Mouse (Mus musculus) adrenal gland (tissue): Measurements from ENCODE around the gene Pclo.
"Not testable (repeated sequence)": the region's sequence is repeated elsewhere in the genome, so short reads cannot be mapped to it uniquely, and the experiment has no call there.

Experiments
- intact Hi-C: fragments of 180-260 bp; cut with DNase I; formaldehyde crosslinking; loops from one replicate; pipeline ENCODE4 v1.15.1; 2025

Pclo gene

DNA sequence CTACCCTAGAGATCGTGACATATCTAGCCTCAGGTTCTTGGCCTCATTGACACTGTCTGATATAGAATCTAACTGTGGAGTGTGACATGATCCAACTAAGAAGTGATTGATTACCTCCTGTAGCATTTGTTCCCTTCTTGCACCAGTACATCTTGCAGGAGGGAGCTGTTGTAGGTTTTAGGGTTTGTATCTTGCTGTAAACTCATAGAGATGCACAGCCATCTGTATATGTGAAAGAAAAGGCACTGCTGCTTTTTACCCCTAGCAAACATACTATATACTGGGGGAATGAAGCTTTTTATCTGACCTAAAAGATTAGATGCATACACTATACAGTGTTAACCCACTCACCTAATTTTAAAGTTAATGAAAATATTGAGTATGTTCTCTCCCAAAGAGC is 147.9 kb downstream of the Pclo start:
- intact Hi-C loops: no loop called here

DNA sequence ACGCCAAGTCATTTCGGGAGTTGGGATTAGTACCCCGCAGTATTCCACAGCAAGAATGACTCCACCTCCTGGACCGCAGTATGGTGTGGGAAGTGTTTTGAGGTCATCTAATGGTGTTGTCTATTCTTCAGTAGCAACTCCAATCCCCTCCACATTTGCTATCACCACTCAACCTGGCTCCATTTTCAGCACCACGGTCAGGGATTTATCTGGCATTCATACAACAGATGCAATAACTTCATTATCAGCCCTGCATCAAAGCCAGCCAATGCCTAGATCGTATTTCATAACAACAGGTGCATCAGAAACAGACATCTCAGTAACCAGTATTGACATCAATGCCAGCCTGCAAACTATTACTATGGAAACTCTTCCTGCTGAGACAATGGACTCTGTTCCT is 165.7 kb downstream of the Pclo start:
- intact Hi-C loops: no loop called here

DNA sequence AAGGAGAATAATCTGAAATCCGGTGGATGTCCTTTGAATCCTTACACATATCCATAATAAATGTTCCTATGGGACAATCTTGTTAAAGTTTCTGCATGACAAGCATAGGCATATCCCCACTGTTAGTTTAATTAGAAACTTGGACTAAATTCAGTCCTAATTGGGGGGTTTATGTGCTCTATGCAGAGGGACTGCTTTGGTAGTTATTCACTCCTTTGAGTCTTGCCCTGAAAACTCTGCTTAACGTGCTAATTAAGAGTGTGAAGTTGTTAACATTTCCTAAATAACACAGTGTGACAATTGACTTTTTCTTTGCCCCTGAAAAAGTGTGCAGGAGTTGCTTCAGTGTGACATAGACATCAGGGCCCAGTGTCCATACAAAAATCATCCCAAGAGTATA is 177.3 kb downstream of the Pclo start:
- intact Hi-C loops: no loop called here

DNA sequence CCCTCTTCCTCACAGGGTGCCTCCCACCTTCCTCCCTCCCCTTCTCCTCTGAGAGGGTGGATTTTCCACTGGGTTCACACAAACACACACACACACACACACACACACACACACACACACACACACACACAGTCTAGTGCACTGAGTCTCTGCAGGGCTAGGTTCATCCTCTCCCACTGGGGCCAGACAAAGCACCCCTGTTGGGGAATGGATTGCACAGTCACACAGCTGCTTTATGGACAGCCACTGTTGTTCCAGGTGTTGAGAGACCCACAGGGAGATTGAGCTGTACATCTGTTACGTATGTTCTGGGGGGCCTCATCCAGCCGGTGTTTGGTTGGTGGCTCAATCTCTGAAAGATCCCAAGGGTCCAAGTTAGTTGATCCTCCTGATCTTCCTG is 182.0 kb downstream of the Pclo start:
- intact Hi-C loops: no loop called here

DNA sequence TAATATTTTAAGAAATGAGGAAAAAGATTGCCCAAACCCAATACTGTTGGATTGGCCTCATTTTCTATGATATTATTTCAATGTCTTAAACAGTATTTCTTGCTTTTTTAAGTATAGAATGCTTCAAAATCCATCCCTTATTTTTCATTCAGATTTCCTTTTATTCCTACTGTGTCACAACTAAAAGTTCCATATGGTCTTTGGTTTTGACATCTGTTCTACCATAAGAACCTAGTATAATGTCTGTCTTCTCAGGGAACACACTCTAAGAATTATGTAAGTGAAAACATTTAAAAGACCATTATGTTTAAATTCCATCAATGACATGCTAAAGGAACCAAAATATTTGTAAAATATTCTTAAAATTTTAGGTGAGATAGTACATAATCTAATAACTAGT is 186.2 kb downstream of the Pclo start:
- intact Hi-C loops: no loop called here

DNA sequence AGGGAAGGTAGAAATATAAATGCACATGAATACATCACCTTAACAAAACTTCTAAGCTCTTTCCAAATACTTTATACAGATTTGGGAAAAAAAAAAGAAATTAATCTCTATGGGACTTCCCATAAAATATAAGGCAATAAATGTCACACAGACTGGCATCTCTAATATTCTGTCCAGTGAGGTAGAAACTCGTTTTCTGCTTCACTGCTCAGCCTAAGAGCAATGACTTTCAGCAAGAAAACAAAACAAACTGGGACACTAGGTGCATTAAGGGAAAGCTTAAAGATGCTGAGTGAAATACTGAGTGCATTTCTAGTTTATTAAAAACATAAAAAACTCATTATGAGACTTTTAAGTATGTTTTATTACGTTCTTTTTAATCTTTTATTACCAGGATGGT is 190.7 kb downstream of the Pclo start:
- intact Hi-C loops: no loop called here

DNA sequence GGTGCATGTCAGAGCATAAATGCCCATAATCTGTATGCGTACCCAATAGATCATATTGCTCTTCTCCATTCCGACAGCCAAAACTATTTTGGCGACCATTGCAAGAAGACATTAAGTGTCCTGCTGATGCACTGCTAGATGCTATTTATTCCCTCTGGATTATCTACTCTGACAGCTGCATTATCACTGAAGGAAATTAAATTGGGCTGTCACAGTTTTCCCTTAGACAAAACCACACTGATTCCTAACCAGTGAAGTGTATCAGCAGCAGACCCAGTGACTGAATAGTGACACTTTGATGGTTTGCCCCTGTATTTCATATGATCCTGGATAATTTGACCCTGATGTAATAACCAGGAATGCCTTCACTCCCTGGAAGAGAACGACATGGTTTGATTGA is 192.6 kb downstream of the Pclo start:
- intact Hi-C loops: no loop called here

DNA sequence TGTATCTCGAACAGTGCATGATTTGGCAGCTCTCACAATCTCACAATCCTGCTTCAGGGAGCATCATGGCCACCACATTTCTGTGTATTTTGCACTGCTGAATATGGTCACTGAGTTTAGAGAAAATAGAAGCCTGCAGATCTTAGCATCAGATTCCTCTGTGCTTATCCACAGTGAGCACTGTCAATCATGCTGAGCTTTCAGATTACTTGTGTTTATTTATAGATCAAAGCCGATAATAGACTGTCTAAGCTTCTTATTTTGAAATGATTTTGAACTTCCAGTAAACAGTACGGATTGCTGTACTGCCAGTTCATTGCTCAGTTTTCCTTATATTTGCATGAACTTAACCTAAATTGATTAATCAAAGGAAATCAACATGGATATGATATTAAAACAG is 208.9 kb downstream of the Pclo start:
- intact Hi-C loops: no loop called here

DNA sequence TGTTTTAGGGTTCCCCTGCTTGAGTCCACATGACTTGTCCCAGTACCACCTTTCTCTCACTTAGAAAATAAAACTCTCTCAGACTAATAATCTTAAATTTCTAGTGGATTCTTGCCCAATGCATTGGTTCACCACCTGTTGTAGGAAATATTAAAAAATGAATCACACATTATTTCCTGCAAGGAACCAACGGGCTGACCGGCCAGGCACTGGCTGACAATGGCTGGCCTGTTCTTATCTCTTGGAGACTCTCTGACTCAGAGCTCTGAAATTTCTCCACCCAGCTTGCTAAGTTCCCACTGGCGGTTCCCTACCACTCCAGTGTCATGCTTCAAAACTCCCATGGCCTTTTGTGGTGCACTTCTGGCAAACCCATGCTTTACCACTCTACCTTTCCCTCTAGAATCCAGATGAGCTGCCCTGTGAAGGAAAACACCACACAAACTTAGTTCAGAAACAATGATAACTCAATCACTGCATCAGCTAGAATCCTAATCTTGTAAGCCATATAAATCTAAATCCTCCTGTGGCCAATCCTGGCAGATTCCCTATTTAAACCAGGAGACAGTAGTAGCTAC is 214.0 kb downstream of the Pclo start:
- intact Hi-C loops: no loop called here

DNA sequence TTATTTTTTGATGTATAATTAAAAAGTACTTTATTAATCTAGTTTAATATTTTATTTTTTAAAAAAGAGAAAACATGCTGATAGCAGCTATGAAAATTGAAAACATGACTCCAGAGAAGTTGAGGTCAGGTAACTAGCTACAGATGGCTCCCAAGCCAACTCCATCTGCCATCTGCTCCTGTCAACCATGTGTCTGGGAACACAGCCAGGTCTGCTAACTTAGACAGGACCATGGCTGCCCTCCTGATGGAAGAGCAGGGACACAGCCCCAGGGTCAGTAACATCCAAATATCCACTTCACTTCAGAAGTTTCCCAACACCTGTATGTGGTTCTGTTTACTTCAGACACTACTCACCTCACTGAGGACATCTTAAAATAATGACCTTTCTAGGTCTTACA is 236.2 kb downstream of the Pclo start:
- intact Hi-C loops: no loop called here

DNA sequence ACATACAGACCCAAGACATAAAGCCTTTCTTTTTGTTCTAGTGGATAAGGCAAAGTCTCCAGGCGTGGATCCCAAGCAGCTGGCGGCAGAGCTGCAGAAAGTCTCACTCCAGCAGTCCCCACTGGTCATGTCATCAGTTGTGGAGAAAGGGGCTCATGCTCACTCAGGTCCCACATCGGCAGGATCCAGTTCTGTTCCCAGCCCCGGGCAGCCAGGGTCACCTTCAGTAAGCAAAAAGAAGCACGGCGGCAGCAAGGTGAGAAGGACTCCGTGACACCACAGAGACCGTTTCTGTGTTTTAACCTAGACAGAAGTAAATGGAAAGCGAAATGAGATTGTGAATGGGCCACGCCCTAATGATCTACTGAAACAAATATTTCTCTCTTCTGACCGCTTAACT is 252.0 kb downstream of the Pclo start:
- intact Hi-C loops: no loop called here

DNA sequence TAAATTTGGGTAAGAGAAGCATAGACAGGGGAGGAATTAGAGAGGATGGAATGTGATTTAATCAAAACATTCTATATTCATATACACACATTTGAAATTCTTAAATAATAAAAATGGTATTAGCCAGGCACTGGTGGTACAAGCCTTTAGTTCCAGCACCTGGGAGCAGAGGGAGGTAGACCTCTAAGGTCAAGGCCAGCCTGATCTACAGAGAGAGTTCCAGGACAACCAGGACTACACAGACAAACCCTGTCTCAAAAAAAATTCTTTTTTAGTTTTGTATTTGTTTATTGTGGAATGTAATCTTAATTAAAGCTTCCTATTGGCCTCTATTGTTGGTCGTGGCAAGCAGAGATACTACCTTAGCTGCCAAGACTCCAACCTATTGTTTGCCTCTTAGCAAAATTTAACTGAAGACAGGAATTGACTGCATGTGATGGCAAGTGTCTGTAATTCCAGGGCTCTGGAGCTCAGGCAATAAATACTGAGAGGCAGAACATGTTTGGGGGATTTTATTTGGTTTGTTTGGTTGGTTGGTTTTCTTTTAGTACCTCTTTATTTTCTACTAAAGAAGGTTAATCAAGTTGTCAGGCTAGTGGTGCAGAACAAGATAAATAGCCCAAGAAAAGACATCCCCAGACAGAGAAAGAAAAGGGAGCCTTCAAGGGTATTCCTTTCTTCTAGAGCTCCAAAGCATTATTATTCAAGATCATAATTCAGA is 267.8 kb downstream of the Pclo start:
- intact Hi-C loops: no loop called here

DNA sequence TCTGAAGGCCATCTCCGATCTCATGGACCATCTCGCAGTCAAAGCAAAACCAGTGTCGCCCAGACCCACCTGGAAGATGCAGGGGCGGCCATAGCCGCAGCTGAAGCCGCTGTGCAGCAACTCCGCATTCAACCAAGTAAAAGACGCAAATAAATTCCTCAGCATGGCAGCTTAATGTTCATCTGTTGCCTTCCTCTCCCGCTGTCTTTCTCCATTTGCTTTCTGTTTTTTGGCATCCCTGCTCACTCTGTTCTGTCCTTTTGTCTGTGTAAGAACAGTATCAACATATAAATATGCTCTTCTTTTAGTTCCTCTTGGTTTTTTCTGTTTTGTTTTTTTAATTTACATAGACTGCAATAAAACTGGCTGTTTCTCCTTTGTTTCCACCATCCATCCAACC is 279.2 kb downstream of the Pclo start:
- intact Hi-C loops: no loop called here

DNA sequence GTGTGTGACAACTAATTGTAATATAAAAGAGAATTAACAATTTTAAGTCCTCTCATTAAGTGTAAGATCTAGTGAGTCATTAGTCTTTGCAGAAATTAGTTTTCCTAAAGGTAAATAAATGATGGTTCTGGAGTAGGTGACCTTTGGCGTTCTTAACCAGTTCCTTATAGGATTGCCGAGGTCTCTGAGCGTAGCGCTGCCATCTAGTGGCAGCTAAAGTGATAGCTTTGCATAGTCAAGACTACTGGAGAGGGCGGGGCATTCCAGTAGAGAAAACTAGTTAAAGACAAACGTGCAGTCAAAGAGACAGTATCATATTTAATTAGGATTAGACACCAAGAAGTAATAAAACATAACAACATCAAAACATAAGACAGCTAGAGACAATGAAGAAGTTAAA is 292.4 kb downstream of the Pclo start:
- intact Hi-C loops: loop anchor here (5.0 kb wide), 1 partner anchor 420 kb away; no protein-coding TSS in a partner anchor

DNA sequence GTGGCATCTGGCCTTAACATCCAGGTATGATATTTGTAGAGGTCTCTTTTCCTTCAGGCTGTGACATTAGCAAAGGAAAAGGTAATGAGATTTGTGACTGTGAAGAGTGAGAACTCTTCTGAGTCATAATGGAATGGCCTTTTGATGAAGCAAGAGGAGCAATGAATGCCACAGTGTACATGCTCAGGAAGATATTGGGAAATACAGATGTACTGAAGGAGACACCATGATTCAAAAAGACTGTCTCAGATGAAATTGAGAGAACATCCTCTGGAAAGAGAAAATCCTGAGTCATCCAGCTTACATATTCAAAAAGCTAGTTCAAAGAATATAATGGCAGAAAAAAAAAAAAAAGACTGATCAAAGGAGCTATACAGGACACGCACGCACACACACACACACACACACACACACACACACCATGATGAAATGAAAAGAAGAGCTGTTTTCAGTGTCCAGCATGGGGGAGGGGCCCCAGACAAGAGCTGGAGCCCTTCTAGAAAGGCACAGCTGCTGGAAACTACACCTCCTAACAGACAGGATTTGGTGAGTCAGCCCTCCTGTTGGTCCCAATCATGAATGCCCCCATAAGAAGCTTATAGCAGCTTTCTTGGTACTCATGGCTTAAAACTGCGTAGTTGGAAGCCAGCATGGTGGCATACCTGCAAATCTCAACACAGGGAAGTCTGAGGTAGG is 318.6 kb downstream of the Pclo start:
- intact Hi-C loops: no loop called here

DNA sequence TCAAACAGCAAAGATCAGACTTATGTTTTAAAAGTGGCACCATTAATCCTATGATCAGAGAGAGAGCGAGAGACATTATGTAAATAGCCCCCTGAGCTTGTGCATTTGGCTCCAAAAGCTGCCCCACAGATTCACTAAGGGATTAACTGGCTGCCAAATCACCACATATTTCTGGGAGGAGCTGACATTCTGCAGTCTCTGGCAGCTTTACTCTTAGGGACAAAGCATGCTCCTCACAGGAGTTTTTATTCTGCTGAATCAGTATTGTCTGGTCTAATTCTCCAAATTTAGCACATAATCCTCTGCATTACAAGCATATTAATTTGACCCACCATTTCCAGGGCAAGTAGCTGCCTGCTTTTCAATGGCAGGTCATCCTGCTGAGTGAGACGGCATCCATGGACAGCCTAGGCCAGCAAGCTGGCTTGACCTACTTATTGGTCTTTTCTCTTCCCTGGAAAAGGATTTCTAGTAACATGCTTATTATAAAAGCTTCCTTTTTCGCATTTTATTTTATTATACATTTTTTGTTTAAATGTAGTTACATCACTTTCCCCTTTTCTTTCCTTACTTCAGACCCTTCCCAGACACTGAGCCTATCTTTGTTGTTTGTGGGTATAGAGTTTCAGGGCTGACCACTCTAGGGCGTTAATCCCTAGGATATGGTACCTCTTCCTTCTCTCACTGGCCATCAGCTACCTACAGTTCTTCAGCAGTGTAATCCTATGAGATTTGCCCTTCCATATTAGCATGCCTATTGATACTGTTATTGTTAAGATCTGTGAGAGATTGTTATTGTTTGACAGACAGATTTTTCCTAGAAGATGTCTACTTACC is 319.7 kb downstream of the Pclo start:
- intact Hi-C loops: no loop called here

DNA sequence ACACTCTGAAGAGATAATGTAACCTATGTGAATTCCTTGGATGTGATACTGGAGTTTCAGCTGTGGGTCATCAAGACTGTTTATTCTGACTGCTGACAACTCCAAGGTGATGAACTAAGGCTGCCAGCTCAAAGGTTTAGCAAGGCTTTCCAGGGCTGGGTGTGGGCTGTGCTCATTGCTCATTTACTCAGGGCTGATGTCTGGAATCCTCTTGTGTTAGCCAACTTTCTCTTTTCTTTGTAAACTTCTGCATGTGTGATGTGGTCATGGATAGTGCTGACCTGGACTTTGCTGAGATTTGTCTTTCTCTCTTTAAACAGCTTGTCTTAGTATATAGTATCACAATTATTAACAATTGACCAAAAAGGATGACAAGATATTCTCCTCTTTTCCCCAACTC is 338.9 kb downstream of the Pclo start:
- intact Hi-C loops: no loop called here

DNA sequence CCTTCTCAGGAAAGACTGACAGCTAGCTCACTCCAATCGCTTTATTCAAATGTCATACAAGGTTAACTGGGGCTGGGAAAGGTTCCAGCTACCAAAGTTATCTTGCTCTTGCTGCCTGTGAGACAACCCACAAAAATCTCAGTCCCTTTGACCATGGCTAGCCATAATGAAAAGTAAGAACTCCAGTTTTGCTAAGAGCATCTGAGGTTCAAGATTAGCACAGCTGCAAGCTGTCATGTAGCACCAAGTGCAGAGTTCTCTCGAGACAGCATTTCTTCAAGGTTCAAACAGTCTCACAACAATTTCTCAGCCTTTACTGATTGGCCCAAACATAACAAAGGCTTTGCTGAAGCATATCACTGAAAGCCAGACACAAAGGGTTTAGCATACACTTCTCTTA is 370.6 kb downstream of the Pclo start:
- intact Hi-C loops: not testable (repeated sequence)

DNA sequence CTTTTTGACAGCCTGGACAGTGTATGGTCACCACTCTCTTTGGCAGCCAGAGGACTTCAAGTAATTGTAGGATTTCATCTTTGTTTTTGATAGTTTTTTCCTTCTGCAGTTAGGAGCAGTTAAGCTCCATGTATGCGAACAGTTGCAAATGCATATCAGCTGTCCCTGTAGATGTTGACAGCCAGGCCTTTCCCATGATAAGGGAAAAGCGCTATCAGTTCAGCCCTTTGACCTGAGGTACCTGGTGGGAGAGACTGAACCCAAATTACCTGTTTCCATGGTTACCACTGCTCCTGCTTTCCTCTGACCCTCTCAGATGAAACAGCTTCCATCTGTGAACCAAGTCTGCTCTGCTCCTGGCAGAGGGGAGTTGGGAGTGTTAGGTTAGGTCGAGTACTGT is 377.5 kb downstream of the Pclo start:
- intact Hi-C loops: no loop called here

DNA sequence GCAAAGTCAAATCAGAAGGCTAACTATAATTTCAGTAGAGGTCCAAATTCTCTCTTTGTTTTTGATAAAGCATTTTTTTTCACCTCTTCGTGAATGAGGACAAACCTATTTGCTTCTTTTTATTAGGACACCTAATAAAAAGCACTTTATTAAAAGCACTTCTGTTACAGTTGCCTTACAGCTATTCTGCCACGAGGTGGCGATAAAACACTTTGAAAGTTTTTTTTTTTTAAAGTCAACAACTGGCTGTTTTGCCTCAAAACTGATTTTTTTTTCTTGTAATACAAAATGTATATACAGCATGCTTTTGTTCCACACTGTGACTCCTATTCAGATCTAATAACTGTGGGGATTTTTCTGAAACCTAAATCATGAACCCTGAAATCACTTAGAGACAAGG is 388.8 kb downstream of the Pclo start:
- intact Hi-C loops: not testable (repeated sequence)
